Mouse (Mus musculus) limb, embryonic 11.5 days (tissue): ENCODE measurements around the gene Rnf212b. TPM values are rescaled to one million over a fixed set of nuclear protein-coding genes. Genes with fewer than 3 reads are reported as not detected.

ENCODE experiments used
- ATAC-seq: fragments of 200-750 bp; cut with Nextera tagmentation; 2 replicates; pipeline ENCODE4 v1.8.0; 2017; ENCODE audit warnings: low read depth; ENCODE audit not compliant: insufficient number of reproducible peaks, low FRiP score, low TSS enrichment
- DNase-seq: peaks from one replicate; pipeline ENCODE4 v3.0.0-alpha.2; 2015; ENCODE audit warnings: low spot score
- H3K27ac ChIP-seq: fragments of 300-500 bp; sonication (generic); replicated peaks from 2 replicates; pipeline ENCODE4 v1.5.1; 2014; ENCODE audit warnings: low read depth, mild to moderate bottlenecking, low read length
- H3K27me3 ChIP-seq: fragments of 300-500 bp; sonication (generic); 2 replicates; pipeline ENCODE4 v1.6.1; 2014; ENCODE audit warnings: mild to moderate bottlenecking, low read length, mixed read lengths; ENCODE audit not compliant: control insufficient read depth, insufficient read depth
- H3K36me3 ChIP-seq: fragments of 300-500 bp; sonication (generic); 2 replicates; pipeline ENCODE4 v1.6.1; 2014; ENCODE audit warnings: mild to moderate bottlenecking, low read length, moderate library complexity, mixed read lengths; ENCODE audit not compliant: control insufficient read depth, insufficient read depth
- H3K4me1 ChIP-seq: fragments of 300-500 bp; sonication (generic); 2 replicates; pipeline ENCODE4 v1.6.1; 2014; ENCODE audit warnings: low read length, mixed read lengths; ENCODE audit not compliant: control insufficient read depth, insufficient read depth
- H3K4me2 ChIP-seq: fragments of 300-500 bp; sonication (generic); 2 replicates; pipeline ENCODE4 v1.6.1; 2014; ENCODE audit warnings: low read depth, mild to moderate bottlenecking, moderate library complexity; ENCODE audit not compliant: severe bottlenecking
- H3K4me3 ChIP-seq: fragments of 300-500 bp; sonication (generic); 2 replicates; pipeline ENCODE4 v1.5.1; 2014; ENCODE audit warnings: low read depth, low read length
- H3K9ac ChIP-seq: fragments of 300-500 bp; sonication (generic); 2 replicates; pipeline ENCODE4 v1.6.1; 2014; ENCODE audit warnings: mild to moderate bottlenecking, low read length
- H3K9me3 ChIP-seq: fragments of 300-500 bp; sonication (generic); 2 replicates; pipeline ENCODE4 v1.6.1; 2016; ENCODE audit warnings: low read length; ENCODE audit not compliant: control insufficient read depth
- WGBS: fragments of 180-500 bp; shearing (Covaris S2); extraction: QIAGEN DNeasy Blood & Tissue Kit; methylation state at CpG from one replicate; pipeline ENCODE4 v1.1.7; 2014; 5-methylcytosine and 5-hydroxymethylcytosine counted together
- polyA plus RNA-seq: library from polyadenylated mRNA; unstranded; fragments of >200 nt; fragmentation: Nextera tagmentation; extraction: Ambion mirVana; gene quantifications from 2 replicates; pipeline ENCODE4 v1.2.1, GENCODE M21; 2014

The Rnf212b gene
- polyA plus RNA-seq, 1 experiment from 2014 or later = not detected

- H3K27ac ChIP-seq = no peak overlapping the region
- no peak overlapping the region for H3K9ac ChIP-seq
- 84% methylated on average over 7 of the region's 7 CpGs for WGBS
- DNase-seq = no peak
- no peaks in the 10 kb centered on the region for H3K27me3 ChIP-seq
- H3K4me2 ChIP-seq = no peak overlapping the region
- H3K9me3 ChIP-seq = no peaks in the 10 kb centered on the region
- H3K4me3 ChIP-seq = no peak overlapping the region
- ATAC-seq = no peak
- no peaks in the 10 kb centered on the region for H3K4me1 ChIP-seq
- H3K36me3 ChIP-seq = peaks cover 4% of the 10 kb centered on the region; the same call in 1 of the 2 replicates
Observed at GRCm38 (mm10) chr14:54856703-54857102, 42.8 kb downstream of the Rnf212b start.

DNA sequence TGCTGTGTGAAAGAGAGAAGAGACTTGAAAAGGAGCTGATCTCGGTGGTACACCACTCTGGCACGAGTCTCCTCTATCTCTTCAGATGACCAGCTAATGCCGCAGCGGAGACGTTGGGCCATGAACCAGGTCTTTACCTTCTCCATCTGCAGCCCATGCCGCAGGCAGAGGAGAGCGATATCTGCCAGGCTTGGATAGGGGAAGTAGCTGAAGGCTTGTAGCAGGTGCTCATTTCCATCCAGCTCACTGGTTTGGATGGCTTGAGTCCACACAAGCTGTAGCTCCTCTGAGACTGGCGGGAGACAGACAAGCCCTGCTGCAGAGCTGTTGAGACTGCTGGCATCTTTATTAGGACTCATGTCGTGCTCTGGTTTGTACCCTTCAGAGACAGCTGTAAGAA, 44.0 kb downstream of the Rnf212b start:
- Histone ChIP-seq H3K9me3 (no peaks in the 10 kb centered on the region), H3K4me1 (no peaks in the 10 kb centered on the region), H3K36me3 (peaks cover 4% of the 10 kb centered on the region; the same call in 1 of the 2 replicates), H3K27me3 (no peaks in the 10 kb centered on the region), H3K9ac (no peak overlapping the region), H3K4me3 (no peak overlapping the region), H3K4me2 (no peak overlapping the region), H3K27ac (no peak overlapping the region)
- DNase-seq (no peak), ATAC-seq (no peak)
- 93% methylated on average over 9 of the region's 9 CpGs for WGBS

DNA sequence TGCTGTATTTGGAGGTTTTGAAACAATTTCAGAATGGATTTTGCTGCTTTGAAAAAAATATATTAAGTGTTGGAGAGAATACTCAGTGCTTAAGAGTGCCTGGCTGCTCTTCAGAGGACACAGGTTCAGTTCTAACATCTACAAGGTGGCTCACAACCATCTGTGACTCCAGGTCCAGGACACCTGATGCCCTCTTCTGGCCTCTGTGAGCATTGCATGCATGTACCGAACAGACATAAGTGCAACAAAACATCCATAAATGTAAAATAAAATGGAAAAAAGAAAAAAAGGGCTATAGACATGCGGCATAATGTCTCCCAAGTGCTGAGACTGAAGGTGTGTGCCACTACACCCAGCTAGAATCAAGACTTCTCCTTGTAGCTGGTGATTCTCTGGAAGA, 46.6 kb downstream of the Rnf212b start:
- Histone ChIP-seq H3K27ac (no peak overlapping the region), H3K4me3 (no peak overlapping the region), H3K4me2 (no peak overlapping the region), H3K9ac (no peak overlapping the region), H3K36me3 (peaks cover 4% of the 10 kb centered on the region; the same call in 1 of the 2 replicates), H3K9me3 (no peaks in the 10 kb centered on the region), H3K27me3 (no peaks in the 10 kb centered on the region), H3K4me1 (no peaks in the 10 kb centered on the region)
- peak; percentile 76 for DNase-seq
- no peak for ATAC-seq
- 44% methylated on average over 2 of the region's 2 CpGs for WGBS

- peak overlapping the region; percentile 81 for H3K4me3 ChIP-seq
- DNase-seq = peak; percentile 95
- no peaks in the 10 kb centered on the region for H3K36me3 ChIP-seq
- H3K27ac ChIP-seq = peak overlapping the region; percentile 60; the same call in 1 of the 2 replicates
- under 1% methylated on average over 56 of the region's 56 CpGs for WGBS
- ATAC-seq = peak; percentile 99
- H3K9me3 ChIP-seq = no peaks in the 10 kb centered on the region
- peak overlapping the region; percentile 88 for H3K9ac ChIP-seq
- H3K4me2 ChIP-seq = peak overlapping the region; percentile 72
- no peaks in the 10 kb centered on the region for H3K4me1 ChIP-seq
- no peaks in the 10 kb centered on the region for H3K27me3 ChIP-seq
Observed at GRCm38 (mm10) chr14:54863501-54864312, 49.8 kb downstream of the Rnf212b start.

DNA sequence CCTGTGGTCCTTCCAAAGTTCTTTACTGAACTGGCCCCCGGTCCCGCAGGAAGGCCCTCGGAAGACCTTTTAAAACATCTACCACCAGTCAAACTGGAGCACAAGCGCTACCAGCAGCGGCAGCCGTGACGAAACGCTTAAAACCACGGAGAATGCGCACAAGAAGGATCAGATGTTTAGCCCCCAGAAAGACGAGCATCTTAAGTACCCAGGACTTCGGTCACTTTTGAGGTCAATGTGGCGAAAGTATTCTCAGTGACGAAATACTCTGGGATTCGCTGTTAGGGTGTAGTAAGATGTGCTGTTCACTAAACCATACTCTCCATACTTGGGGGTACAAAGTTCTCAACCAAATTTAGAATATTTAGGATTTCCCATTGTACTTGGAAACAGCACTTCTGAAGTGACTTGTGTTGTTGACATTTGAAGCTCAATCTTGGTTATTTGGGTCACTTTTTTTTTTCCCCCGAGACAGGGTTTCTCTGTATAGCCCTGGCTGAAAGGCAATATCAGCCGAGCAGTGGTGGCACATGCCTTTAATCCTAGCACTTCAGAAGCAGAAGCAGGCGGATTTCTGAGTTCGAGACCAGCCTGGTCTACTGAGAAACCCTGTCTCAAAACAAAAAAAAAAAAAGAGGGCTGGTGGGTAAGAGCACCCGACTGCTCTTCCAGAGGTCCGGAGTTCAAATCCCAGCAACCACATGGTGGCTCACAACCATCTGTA, 50.5 kb downstream of the Rnf212b start:
- H3K27ac ChIP-seq = peak overlapping the region; percentile 1; the same call in 1 of the 2 replicates
- H3K4me1 ChIP-seq = no peaks in the 10 kb centered on the region
- WGBS = 18% methylated on average over 21 of the region's 21 CpGs
- peak overlapping the region; percentile 59 for H3K9ac ChIP-seq
- no peaks in the 10 kb centered on the region for H3K9me3 ChIP-seq
- no peak for DNase-seq
- H3K36me3 ChIP-seq = no peaks in the 10 kb centered on the region
- no peaks in the 10 kb centered on the region for H3K27me3 ChIP-seq
- peak overlapping the region; percentile 72 for H3K4me2 ChIP-seq
- peak overlapping the region; percentile 81 for H3K4me3 ChIP-seq
- ATAC-seq = no peak

- no peak for ATAC-seq
- H3K4me1 ChIP-seq = no peaks in the 10 kb centered on the region
- H3K9ac ChIP-seq = no peak overlapping the region
- H3K9me3 ChIP-seq = no peaks in the 10 kb centered on the region
- H3K27me3 ChIP-seq = no peaks in the 10 kb centered on the region
- H3K4me3 ChIP-seq = no peak overlapping the region
- 82% methylated on average over 5 of the region's 5 CpGs for WGBS
- no peaks in the 10 kb centered on the region for H3K36me3 ChIP-seq
- DNase-seq = no peak
- no peak overlapping the region for H3K27ac ChIP-seq
- H3K4me2 ChIP-seq = no peak overlapping the region
Observed at GRCm38 (mm10) chr14:54865626-54866025, 51.7 kb downstream of the Rnf212b start.

- Histone ChIP-seq H3K9ac (no peak overlapping the region), H3K4me3 (no peak overlapping the region), H3K27me3 (no peaks in the 10 kb centered on the region), H3K27ac (no peak overlapping the region), H3K4me1 (no peaks in the 10 kb centered on the region), H3K36me3 (no peaks in the 10 kb centered on the region), H3K4me2 (no peak overlapping the region), H3K9me3 (no peaks in the 10 kb centered on the region)
- no peak for ATAC-seq
- no peak for DNase-seq
- WGBS = 66% methylated on average over 3 of the region's 3 CpGs
Observed at GRCm38 (mm10) chr14:54866268-54866667, 52.3 kb downstream of the Rnf212b start.

DNA sequence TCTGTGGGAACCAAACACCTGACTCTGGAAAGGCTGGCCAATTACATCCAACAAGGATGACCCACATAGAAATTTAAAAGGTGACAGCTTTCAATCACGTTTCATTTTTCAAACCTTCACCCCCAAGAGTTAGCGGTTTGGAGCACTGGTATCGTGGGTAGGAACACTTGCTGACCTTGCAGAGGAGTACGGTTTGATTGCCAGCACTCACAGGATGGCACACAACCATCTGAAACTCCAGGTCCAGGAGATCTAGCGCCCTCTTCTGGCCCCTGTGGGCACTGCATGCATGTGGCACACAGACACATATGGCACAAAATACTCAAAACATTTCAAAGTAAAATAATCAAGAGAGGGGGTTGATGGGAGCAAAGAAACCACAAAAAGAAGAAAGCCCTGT, 53.0 kb downstream of the Rnf212b start:
- no peak overlapping the region for H3K27ac ChIP-seq
- H3K9ac ChIP-seq = no peak overlapping the region
- H3K27me3 ChIP-seq = no peaks in the 10 kb centered on the region
- DNase-seq (no peak), ATAC-seq (no peak)
- no peak overlapping the region for H3K4me2 ChIP-seq
- no peaks in the 10 kb centered on the region for H3K9me3 ChIP-seq
- H3K36me3 ChIP-seq = no peaks in the 10 kb centered on the region
- no peaks in the 10 kb centered on the region for H3K4me1 ChIP-seq
- H3K4me3 ChIP-seq = no peak overlapping the region
- WGBS = 67% methylated on average over 5 of the region's 5 CpGs
